Mouse (Mus musculus): Measurements from ENCODE around the gene Nalcn. TPM values are rescaled to one million over a fixed set of nuclear protein-coding genes. Genes with fewer than 3 reads are reported as not detected.

Gene Nalcn
- total RNA-seq, 2 experiments from 2014 or later = 0.50 to 0.62 TPM

DNA sequence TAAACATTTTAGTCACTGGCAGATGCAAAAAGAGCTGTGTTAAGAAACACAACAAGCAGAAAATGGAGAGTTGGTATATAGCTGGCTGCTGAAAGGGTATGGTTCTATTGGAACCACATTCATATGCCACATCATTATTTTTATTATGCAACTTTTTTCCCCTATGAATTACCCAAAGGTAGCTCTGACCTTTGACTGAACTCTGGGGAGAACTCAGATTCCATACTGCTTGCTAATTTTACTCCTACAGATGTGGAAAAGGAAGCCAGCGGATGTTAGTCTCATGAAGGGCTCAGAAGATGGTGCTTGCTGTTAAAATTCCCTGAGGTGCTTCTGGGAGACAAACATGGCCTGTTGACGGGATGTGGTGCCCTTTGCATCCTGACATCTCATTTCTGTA is 389.9 kb downstream of the Nalcn start:
- intact Hi-C loops (cut with DNase I) = no loop called here
- DNase-seq = no peak

DNA sequence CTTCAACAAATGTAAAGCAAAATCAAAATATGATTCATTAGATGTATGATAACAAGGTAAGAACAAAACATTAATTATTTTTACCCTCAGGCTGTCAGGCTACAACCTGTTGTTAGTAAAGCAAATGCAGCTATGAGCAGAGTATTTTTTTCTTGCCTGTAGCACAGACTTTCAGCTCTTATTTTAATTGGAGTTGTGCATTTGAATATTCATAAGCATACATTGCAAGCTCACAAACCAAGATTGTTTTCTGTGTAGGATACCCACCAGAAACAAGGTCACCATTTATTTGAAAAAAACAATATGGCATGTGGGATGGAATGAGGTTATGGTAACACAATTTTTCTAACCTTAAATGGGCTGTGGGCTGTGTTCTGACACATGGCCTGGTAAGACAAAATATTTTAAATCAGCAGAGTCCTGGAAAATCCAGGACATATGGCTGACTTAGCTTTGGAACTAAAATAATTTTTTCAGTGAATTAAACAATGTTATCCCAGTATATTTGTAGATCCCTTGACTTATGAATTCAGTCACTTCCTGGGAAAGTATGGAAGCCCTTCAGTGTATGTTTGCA is 394.2 kb downstream of the Nalcn start:
- no peak for DNase-seq
- intact Hi-C loops (cut with DNase I) = no loop called here

Other genes starting within 250 kb of the Nalcn start
- gene Itgbl1, start 32.8 kb upstream of the Nalcn start, total RNA-seq (2021) = 1 to 10 TPM; 4.5 to 6.2 TPM